Mouse (Mus musculus): ENCODE data around the gene Col11a1.

- TF ChIP-seq CTCF (IDR thresholded peaks at IDR 0.05; ENCODE audit: borderline replicate concordance, extremely low read depth, insufficient read depth, insufficient read length) (no peak), POLR2A (IDR thresholded peaks at IDR 0.05; ENCODE audit: borderline replicate concordance, extremely low read depth, insufficient read depth, insufficient read length, poor library complexity, severe bottlenecking) (no peak)
Measured at GRCm38 (mm10) chr3:113990936-113991335, 39.4 kb upstream of the Col11a1 start.
